Mouse (Mus musculus) regulatory T cell (primary cell): ENCODE measurements around the gene Engase.

Source experiments
- in situ Hi-C: fragments of 300-600 bp; cut with MboI, MseI; formaldehyde crosslinking; loops from one replicate; pipeline ENCODE4 v1.15.1; 2025; ENCODE audit warnings: high pct_unique_total_duplicates

Engase gene

GRCm38 (mm10) chr11:118520932-118521331 lies 44.3 kb downstream of the Engase start:
- in situ Hi-C loops, result no loop called here

DNA sequence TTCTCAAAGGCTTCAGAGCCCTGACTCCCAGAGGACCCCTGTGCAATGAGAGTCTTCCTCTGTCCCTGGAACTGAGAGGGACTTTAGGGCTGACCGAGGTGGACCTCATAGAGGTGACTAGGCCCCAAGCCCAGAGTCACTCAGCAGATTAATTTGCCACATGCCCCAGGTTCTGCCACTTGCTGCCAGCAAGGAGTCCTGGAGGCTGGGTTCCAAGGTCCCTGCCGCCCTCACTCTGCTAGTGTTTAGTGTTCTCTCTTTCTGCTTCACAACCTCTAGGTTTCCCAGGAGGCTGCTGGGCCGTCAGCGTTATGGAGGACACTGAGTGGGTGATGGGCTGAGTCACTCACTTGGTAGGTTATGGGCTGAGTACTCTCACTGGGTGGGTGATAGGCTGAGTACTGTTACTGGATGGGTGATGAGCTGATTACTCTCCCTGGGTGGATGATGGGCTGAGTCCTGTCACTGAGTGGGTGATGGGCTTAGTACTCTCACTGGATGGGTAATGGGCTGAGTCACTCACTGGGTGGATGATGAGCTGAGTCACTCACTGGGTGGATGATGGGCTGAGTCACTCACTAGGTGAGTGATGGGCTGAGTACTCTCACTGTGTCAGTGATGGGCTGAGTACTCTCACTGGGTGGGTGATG lies 47.0 kb downstream of the Engase start:
- in situ Hi-C loops, result no loop called here

DNA sequence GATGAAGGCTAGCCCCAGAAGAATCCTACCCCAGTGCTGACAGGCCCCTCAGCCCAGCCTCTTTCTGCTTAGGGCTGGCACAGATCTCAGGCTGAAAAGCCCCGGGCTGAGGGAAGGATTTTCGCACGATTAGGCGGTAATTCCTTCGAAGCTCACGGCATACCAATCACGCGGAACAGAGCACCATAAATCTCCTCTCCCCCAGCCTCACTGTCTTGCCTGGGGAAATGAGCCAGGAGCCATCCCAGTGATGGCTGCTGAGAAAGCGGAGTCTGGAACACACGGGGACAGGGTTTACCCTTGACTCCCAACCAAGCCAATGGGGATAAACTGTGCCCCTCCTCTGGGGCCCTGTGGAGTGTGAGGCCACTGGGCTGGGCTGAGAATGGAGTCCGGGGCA lies 48.4 kb downstream of the Engase start:
- in situ Hi-C loops, result no loop called here

- in situ Hi-C loops, result no loop called here
Observed at GRCm38 (mm10) chr11:118528761-118529160, 52.1 kb downstream of the Engase start.

- in situ Hi-C loops, result no loop called here
Observed at GRCm38 (mm10) chr11:118530313-118530712, 53.7 kb downstream of the Engase start.

- in situ Hi-C loops, result no loop called here
Observed at GRCm38 (mm10) chr11:118534382-118535092, 57.9 kb downstream of the Engase start.

DNA sequence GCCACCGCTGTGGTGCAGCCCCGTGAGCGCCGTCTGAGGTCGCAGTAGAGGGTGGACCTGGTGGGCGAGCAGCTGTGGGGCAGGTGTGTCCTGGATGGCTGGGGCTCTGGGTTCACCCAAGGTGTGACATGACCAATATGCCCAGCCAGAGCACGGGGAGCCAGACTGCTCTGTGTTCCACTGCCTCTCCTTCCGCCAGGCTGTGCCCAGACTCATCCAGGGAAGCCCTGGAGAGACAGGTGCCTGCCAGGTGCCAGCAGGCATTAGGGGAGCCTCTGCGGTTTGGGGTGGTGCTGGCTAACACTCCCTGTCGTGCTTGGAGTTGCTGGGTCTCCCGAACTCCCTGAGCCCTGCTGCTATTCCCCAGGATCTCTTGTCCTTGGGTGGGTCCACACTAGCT lies 61.4 kb downstream of the Engase start:
- in situ Hi-C loops, result no loop called here
